Mouse (Mus musculus) heart, postnatal 10 days (tissue): ENCODE measurements at regions not wholly inside any gene's neighbourhood (a gene's known extent, or its start where the extent isn't known, plus 50 kb on each side); places are given as distances from the start of the nearest gene placed in this dataset.

Experiments
- DNase-seq, 2 experiments: peaks; one replicate each; pipeline ENCODE4 v3.0.0; 2021
- intact Hi-C: fragments of 180-260 bp; cut with DNase I; formaldehyde crosslinking; loops from one replicate; pipeline ENCODE4 v1.15.1; 2025

DNA sequence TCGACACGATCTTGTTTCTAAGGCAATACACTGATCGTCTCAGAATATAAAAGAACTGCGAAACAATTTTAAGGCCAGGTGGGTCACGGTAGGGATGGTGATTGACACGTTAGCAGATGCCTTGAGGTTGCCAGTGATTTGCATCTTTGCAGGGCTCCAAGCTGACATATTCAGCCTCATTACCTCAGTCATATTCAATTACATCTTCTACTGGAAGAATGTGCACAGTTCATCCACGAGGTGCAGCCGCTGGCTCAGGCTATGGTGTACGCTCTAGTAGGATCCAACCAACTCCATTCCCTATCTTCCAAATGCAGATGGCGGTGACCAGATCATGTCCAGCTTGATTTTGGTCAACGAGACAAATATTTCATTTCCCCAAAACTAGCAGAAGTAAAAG is 450.5 kb upstream of the Pik3r1 start:
- intact Hi-C loops = no loop called here
- DNase-seq = no peak

DNA sequence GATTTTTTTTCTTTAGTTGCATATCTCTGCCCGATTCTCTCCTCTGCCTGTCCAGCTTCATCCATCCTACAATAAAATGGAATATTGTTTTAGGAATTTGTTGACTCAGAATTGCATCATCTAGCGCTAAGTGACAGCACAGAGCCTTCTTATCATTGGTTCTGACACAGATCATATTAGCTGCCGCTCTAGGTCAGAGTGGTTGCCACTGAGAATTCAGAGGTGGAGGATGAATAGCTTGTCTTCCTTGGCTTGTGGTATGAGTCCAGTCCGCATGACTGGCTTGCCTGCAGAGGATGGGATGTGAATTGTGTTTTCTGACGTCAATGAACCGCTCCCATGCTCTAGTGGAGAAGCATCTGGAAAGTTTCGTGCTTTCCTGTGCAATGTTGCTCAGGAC is 462.3 kb upstream of the Cd180 start:
- DNase-seq = peak; percentile 22 to 48
- intact Hi-C loops = no loop called here

DNA sequence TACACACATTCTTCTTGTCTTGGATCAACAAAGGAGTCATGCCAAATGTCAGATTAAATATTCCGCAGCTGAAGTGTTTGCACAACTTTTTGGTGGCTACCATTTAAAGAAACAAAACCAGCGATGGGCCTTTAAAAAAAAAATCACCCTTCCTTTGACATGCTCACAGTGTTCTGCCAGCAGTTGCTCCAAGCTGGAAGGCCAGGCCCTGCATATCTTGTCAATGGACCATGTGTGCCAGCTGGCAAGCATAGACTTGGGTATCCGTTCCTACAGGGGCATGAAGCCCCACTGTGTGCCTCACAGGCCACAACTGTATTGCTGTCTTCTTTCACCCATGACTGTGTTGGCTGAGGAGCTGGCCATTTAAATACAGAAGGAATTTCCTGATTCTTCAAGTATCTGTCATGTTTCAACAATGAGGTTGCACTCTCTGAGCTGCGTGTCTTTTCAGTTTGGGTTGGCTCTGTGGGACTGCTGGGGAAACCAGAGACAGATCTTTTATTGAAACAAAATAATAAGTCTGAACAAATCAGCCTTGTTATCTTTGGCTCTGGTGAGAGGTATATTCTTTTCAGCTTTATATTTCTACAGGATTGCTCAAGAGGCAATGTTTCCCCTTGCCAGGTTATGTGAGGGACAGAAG is 460.9 kb upstream of the Cd180 start:
- peak; percentile 69 to 74 for DNase-seq
- intact Hi-C loops = no loop called here

DNA sequence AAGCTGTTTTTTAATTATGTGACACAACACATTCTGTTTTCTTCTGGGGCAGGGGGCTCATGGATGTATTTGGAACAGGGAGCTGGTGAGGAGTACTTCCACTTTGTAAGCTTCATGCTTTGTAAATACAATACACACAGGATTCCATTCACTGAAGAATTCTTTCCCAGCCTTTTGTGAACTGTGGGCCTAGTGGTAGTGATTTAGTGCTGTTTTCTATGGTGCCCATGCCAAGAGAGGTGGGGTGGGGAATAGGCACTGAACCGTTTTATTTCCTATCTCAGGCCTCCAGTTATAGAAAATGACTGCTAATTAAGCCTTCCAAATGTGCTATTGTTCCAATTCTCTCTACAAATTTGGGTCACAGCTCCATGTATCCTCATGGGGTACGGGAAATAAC is 442.5 kb upstream of the Cd180 start:
- intact Hi-C loops = loop anchor here (10.0 kb wide), 1 partner anchor 394 kb away; no protein-coding TSS in a partner anchor
- DNase-seq = no peak

DNA sequence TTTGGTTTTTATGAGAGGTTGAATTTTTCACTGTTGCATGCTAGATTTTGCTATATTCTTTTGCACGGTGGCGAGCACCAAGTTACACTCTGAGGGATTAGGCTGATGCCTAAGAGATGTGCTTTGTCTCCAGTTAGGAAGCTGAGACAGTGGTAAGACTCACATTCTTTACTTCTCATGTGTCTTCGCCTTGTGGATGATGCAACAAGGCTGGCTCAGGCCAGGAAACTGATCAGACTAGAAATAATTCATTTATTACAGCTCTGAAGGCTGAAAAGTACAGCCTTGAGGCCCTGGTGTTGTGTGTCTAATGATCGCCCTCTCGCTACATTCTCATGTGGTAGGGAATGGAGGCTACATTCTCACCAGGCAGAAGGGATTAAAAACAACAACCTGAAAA is 441.6 kb upstream of the Cd180 start:
- DNase-seq = no peak
- intact Hi-C loops = loop anchor here (10.0 kb wide), 1 partner anchor 393 kb away; no protein-coding TSS in a partner anchor

DNA sequence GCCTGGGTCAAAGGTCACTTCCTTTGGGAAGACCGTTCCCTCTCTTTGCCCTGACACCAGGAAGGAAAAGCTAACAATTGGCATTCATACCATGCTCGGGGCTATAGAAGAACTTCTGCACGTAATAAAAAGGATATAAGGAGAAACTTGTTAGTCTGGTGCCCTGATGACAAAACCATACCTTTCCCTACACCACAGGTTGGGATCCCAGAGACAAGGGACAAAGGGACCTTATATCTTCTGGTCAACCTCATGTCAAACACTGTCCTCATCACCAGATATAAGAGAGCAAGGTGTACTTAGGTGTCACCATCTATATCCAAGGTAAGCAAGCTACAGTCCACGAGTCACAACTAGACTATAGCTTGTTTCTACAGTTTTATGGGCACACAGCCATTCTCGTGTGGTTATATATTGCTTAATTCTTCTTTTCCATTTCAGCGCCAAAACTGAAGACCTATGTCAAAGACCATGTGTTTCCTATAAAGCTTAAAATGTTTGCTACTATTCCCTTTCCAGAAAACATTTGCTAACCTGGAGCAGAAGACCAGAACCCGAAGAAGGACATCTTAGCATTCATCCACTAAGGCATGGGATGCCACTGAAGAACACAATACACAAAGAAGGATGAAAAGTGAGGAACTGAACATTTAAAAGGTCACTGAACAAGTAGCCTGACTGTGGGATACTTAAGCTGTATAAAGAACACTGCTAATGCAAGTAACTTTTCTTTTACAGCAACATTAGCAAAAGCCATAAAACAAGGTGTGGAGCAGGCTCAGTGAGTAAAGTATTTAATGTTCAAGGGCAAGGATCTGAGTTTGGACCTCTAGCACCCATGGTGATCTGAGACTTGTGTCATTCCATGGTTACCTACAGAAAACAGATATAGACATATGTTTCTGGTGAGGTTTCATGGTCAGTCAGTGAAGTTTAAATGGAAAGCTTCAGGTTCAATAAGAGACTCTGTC is 437.7 kb upstream of the Cd180 start:
- intact Hi-C loops = loop anchor here (10.0 kb wide), 1 partner anchor 389 kb away; no protein-coding TSS in a partner anchor
- no peak for DNase-seq

DNA sequence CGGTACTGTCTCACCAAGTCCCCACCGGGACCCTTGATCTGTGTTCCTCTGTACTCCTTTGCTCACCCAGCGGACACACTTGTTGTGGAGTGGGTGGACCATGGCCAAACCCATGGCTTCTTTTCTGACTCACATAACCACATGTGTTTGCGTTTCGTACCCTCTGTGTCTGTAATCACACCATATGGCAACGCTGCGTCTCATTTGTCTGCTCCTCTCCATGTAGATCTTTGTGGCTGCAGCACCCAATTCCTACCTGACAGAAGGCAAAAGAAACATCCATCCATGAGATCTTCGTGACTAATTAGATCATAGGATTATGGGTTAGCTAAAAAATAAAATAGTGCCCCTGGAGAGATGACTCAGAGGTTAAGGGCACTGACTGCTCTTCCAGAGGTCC is 435.2 kb upstream of the Cd180 start:
- no peak for DNase-seq
- intact Hi-C loops = loop anchor here (10.0 kb wide), 1 partner anchor 387 kb away; no protein-coding TSS in a partner anchor

DNA sequence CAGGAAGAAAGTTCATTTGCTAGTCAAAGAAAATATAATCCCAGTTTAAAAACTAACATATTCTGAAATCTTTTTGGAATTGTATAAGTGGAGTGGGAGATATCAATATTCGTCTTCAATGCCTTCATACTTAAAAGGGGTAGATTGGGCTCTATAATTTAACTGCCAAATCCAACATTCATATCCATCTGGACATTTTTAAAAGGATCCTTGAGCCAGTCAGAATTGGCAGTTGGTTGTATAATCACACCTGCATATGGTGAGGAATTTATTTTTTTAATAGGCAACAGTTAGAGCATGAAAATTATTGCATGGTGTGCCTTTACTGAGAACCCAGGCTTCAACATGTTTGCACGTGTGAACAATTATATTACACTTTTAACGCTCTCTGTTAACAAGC is 419.5 kb upstream of the Cd180 start:
- intact Hi-C loops = no loop called here
- no peak for DNase-seq

DNA sequence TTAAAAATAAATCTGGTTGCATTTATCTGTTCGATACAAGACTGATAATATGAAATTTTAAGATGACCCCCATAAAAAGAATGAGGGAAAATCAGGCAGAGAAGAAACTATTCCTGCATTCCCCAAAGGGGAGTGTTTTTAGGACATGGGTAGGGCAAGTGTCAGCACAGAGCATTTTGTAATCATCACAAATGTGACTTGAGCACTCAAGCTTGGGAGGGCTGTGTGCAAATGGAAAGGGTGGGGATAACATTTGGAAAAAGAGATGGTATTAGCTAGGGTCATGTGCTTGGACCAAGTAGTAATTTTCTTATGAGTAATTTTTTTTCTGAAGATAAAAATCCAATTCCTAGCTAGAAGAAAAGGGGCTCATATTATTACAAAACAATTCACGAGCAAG is 418.1 kb upstream of the Cd180 start:
- intact Hi-C loops = no loop called here
- no peak for DNase-seq

DNA sequence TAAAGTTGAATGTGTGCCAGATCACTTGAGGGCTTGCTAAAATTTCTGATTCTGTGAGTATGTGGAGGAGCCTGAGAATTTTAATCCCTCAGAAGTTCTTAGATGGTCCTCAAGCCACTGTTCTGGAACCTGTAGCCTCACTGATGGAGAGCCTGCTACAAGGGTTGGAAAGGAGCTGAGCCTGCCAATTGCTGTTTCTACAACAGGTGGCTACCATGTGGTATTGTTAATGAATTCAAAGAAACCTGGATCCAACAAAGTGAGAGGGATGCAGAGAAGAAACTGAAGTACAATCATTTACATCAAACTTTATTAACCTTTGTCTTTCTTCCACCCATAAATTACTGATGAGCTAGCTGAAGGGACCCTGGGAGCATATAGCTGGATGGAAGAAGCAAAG is 416.5 kb upstream of the Cd180 start:
- DNase-seq = no peak
- intact Hi-C loops = no loop called here

DNA sequence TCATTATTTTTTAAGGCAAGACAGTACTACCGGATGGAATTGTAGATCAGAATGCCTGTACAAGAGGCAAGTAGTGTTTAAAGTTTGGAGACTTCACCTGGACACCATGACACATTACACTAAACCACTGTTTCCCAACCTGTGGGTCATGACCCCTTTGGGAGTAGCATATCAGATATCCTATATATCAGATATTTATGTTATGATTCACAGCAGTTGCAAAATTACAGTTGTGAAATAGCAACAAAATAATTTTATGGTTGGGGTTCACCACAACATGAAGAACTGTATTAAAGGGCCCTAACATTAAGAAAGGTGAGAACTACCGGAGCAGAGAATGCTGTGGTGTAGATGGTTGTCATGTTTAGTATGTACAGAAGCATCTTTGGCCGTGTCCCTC is 413.2 kb upstream of the Cd180 start:
- DNase-seq = no peak
- intact Hi-C loops = no loop called here

DNA sequence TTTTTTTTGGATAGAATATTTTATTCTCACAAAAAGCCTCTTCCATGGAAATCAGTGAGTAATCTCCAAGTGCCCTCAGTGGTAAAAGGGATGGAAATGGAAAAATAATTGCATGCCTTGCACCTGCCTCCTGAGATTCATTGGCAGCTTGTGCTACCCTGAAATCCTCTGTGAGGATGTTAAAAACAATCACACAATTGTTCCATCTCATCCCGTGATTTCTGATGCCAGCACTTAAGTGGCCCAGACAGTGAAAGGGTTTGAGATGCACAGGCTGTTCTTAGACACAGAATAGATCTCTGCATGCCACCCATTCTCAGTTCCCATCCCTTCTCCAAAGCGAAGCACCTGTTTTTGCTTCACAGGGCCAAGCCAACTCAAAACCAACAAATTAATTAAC is 398.9 kb upstream of the Cd180 start:
- intact Hi-C loops = no loop called here
- no peak for DNase-seq

DNA sequence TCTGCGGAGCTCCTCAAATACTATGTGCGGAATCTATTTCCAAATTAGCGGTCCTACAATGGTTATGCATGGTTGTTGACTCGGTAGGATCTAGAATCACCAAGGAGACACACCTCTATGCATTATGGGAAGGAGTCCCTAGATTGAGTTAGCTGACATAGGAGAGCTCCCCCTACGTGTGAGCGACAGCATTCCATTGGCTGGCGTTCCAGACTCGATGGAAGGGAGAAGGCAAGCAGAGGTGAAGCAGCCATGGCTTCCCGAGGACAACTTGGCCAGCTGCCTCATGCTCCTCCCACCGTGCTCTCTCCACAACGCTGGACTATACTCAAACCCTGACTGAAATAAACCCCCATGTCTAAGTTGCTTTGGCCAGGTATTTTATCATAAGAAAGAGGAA is 398.3 kb upstream of the Cd180 start:
- intact Hi-C loops = no loop called here
- DNase-seq = no peak

DNA sequence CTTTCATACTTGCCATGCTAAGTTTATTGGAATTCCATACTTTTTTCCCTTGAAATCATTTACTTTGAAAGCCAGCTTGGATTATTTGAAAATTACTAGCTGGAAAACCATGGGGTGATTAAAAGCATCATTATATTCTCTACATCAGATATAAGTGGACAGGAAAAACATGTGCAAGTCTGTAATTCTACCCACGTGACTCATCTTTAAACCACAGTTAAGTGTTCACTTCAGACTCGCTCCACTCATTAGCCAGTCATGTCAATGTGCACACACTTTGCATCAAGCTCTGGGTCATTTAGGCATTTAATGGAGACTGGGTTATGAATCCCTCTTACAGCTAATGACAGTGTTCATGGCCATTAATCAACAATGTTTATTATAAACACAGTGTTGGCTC is 385.4 kb upstream of the Cd180 start:
- intact Hi-C loops = no loop called here
- DNase-seq = no peak

DNA sequence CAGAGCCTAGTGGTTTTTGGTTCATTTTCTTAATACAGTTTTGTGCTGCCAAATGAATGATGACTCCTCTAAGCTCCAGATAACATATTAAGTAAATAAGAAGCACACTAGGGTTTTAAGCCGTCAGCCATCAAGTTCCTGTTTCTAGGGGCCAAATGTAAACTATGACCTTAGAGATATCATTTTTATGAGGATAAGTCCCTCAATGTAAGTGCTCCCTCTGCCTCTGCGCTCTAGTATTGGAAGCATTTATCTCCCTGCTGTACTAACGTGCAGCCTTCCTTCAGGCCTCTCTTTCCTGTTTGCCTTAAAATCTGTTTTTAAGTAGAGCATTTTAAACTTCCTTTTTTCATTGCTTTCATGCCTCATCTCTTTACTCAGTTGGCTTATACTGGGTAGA is 381.3 kb upstream of the Cd180 start:
- intact Hi-C loops = loop anchor here (10.0 kb wide), 1 partner anchor 587 kb away; no protein-coding TSS in a partner anchor
- no peak for DNase-seq

DNA sequence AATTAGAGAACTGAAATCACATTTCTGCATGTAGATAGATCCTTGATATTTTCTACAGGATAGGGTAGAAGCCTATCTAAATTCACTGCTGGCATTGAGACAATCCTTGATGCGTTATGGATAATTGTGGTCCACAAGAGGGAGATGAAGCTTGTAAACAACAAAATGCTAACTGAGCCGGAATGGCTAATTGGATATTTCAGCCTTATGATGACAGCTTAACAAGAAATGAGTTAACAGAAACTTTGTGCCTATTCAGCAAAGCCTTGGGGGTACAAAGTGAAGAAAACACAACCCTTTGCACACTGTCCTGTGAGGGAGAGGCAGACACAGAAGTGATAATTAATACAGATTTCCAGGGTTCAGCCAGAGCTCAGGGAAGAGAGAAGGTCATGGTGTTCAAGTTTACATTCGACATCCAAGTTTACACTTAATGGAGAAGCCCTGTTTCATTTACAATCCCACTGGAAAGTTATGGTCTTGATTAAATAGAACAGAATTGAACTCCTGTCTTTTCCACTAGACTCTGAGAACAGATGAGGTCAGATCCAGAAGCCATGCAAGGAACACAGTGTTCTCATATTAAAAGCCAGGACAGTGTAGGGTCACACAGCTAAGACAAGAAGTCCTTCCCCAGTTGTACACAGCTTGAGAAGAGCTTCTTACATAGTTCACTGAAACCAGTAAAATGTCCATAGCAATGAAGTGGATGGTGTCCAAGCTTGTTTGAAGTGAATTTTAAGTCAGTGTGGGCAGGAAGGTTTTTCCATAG is 377.3 kb upstream of the Cd180 start:
- intact Hi-C loops = loop anchor here (10.0 kb wide), 1 partner anchor 591 kb away; no protein-coding TSS in a partner anchor
- no peak for DNase-seq

DNA sequence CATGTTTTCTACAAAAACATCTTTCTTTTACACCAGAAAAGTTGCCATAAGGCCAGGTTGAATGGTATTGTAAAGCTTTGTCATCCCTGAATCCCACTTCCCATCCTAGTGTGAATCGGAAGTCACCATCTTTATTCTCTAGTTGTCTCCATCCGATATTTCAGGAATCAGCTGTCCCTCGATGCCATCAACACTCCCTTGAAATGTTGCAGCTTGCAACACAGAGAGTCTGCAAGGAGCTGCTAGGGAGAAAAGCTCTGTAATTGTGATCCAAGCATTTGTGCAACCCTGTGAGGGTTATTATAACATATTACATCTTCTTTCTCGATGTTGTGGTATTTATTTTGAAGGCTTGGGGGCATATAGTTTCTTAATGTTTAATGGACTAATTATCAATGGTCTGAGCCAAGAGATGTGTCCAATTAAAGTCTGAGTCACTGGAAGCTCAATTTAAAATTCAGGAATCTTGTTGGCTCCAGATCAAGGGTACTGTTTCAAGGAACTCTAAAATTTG is 374.4 kb upstream of the Cd180 start:
- intact Hi-C loops = loop anchor here (10.0 kb wide), 1 partner anchor 594 kb away; no protein-coding TSS in a partner anchor

DNA sequence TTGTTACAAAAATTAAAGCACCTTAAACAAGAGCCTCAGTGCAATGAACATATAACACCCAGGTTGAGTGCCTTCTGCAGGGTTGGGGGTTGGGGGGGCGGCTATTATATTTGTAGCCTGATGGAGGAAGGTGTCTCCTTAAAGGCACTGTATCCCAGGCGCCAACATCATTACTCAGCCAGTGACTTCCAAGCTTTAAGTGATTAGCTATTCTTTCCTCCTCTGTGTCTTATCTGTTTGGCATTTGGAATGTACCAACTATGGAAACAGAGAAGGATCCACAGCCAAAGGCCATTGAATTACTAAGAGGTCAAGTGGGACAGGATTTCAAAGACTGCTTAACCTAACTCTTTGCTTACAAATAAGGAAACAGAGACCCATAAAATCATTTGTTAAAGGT is 373.9 kb upstream of the Cd180 start:
- peak in 1 of 2 experiments; percentile 47 for DNase-seq
- intact Hi-C loops = loop anchor here (10.0 kb wide), 1 partner anchor 595 kb away; no protein-coding TSS in a partner anchor

More for the DNA sequence above, 374.4 kb upstream of the Cd180 start:
- peak; percentile 30 to 36 for DNase-seq

DNA sequence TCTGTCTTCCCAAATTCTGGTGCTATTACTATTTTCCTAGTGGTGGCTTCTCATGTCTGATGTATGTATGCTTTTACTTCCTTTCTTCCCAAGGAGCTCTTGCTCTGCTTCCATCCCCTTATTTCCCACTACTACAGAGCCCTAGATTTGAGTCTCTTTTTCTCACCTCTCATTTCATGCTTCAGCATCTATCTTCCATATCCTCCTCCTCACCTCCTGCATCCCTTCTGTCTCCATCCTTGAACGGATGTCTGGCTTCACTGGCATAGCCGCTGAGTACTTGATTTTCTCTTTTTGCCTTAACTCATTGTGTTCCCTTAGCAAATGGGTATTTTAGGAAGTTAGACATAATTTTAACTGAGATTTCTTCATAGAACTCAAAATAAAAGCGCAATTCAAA is 369.5 kb upstream of the Cd180 start:
- intact Hi-C loops = loop anchor here (10.0 kb wide), 2 partner anchors 321 to 329 kb away; no protein-coding TSS in a partner anchor
- no peak for DNase-seq

DNA sequence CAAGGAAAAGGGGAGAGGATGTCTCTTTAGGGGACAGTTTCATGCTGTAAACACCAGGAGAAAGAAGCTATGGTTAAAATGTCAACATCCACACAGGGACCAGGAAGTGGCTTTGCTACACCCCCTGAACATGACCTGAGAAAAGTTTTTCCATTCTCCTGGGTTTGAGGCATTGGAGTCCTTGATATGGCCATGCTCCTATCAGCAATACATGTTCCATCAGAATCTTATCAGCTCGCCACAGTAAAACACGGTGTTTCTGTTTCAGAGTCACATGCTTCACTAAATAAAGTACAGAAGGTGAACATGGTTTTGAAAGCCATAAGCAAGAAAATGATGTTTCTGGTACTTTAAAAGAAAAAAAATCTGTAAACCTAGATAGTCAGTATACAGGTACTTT is 367.4 kb upstream of the Cd180 start:
- no peak for DNase-seq
- intact Hi-C loops = loop anchor here (10.0 kb wide), 2 partner anchors 319 to 331 kb away; no protein-coding TSS in a partner anchor
